Mouse (Mus musculus) testis, adult 10 weeks (tissue): ENCODE measurements around the gene Gm15023. TPM values are rescaled to one million over a fixed set of nuclear protein-coding genes. Genes with fewer than 3 reads are reported as not detected.

Experiments used
- polyA plus RNA-seq: library from polyadenylated mRNA; stranded (reverse); fragments of 350-450 nt; fragmentation: Illumina TruSeq; extraction: RNeasy Lipid Tissue Mini Kit (QIAGEN cat#74804); gene quantifications from one replicate; pipeline ENCODE4 v1.2.3, GENCODE M21; 2014; ENCODE audit warnings: low read depth, low replicate concordance

The Gm15023 gene
- polyA plus RNA-seq = 22.7 TPM

DNA sequence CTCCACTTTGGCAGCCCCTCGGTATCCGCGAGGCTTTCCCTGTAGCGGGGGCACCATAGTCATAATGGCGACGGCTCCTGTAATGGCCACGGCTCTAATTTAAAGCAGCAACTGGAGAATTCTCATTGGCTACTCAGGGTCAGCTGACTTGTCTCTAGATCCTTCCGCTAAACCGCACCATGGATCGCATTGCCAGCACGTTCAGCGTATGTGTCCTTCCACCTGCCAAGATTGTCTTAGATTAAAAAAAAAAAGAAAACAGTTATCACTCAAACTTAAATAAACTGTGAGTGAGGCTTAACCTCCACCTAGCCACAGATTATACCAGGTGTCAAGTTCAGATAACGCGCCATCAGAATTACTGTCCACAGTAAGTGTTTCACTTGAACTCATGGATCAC lies at the start of gene Gm15023:
Gm15023 (minus strand) TSS at position 101 of the 400 bp plus-strand sequence.

DNA sequence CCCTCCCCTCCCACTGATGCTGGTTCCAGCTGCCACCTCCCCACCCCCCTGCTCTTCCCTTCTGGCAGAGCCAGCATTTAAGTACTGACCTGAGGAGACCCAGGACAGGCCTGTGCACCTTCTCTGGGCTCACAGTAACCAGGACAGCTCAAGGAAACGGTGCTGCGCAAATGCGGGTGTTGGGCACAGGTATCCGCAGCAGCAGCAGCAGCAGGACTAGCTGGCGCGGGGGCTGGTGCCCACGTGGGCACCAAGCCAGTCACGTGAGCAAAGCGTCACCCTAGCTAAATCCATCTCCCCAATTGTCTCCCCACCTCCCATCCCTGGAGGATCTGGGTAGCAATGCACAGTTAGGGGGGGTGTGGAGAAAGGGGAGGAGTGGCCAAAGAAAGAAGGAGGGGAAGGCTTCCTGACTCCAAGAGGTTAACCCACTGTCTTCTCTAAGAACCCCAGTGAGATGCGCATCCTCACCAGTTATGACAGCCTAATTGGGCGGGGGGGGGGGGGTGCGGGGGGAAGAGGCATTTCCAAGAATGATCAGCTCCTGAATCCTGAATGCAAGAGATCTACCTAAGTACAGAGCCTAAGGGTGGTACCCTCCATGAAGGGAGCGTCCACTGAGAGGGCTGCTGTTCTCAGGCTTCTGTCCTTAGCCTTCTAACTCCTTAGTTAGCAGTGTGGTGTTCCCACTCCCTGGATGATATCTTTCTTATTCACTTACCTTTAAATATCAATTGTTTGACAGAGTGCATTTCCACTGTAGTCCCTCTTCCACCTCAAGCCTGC lies 33.2 kb upstream of the Gm15023 start, which contains the start of gene Tceal6:
Tceal6 (minus strand) TSS at position 252 of the 786 bp plus-strand sequence.

Other genes starting within 250 kb of the Gm15023 start
- 45.0 TPM for gene Nxf2, start 212.9 kb downstream of the Gm15023 start, polyA plus RNA-seq
- gene Zmat1, start 168.4 kb downstream of the Gm15023 start, polyA plus RNA-seq = 24.1 TPM
- gene Tceal6, start 33.1 kb upstream of the Gm15023 start, polyA plus RNA-seq = not detected
- gene Pramel3, start 124.7 kb upstream of the Gm15023 start, polyA plus RNA-seq = 17.5 TPM
- 27.7 TPM for gene Gm5128, start 195.7 kb upstream of the Gm15023 start, polyA plus RNA-seq